Mouse (Mus musculus): ENCODE data around the gene Wnk1.

Gene Wnk1

GRCm38 (mm10) chr6:120039668-120040556 is 1.4 kb upstream of the Wnk1 start:
- DNase-seq, result peak; percentile 81 to 84

DNA sequence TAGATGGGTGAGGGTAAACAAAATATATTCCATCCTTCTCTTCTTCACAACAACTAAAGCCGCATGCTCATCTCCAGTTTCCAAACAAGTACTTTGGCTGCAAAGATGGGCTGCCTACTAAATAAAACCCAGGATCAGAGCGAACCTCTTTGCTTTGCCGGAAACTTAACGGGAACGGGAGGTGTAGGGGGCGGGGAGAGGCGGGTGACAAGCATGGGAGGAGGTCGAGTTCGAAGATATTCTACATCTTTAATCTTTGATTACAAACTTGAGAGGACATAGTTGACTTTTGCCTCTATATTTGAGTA is 738 bp upstream of the Wnk1 start:
- DNase-seq, result peak; percentile 39 to 41

DNA sequence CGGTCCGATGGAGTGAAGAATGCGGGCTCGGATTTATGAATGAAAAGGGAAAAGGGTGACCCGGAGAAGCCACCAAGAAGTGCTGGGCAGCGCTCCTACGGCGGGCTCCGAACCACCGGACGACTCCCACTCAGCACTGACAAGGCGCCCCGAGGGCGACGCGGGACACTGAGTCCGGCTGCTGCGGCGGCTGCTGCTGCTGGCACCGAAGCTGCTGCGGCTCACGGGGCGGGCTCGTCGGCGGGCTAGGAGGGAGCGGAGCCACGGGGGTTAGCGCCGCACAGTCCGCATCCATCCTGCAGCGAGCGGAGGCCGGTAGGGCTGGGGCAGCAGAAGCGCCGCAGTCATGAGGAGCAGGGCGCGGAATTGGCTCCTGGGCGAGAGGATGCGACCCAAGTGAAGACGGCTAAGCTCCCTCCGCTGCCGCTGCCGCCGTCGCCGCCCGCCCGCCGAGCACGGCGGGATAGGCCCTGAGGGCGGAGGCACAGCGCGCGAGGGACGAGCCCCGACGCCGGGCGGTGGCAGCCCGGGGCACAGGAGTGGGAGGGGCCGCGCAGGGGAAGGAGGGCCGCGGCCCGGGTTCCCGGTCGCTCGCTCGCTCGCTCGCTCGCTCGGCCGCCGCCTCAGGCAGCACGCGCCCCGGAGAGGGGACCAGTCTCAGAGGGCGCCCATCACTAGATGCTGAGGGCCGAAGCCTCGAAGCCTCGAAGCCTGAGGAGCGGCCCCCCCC is 671 bp downstream of the Wnk1 start:
- peak in 1 of 2 experiments; percentile 57 for DNase-seq

DNA sequence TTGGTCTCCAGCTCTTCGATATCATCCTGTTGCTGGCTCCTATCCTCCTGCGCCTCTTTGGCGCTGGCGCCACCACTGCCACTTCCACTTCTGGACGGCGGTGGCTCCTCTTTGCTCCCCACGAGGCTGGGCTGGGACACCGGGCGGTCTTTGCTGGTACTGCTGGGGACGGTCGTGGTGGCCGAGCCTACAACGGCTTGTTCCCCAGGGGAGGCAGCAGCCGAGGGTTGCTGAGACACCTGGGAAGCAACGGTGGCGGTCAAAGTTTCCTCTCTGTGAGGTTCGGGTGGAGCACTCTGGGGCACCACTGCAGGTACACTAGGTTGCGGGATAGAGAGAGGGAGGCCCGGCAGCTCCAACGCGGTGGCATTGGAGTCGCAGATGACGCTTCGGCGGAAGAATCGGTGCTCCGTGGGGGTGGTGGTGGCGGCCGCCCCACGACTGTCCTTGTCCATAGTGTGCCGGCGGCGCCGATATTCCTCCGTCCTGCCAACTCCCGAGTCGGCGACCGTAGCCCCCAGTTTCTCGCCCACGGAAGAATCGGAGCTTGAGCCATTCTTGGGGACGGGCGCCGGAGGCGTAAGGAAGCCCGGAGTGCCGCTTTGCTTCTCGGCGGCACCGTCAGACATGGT is 1.4 kb downstream of the Wnk1 start:
- peak; percentile 59 to 64 for DNase-seq

GRCm38 (mm10) chr6:120024577-120024976 is 13.9 kb downstream of the Wnk1 start:
- no peak for DNase-seq

- DNase-seq, result no peak
Observed at GRCm38 (mm10) chr6:120023746-120024145, 14.7 kb downstream of the Wnk1 start.

- DNase-seq, result peak in 1 of 2 experiments; percentile 20
Observed at GRCm38 (mm10) chr6:120022042-120022441, 16.4 kb downstream of the Wnk1 start.

DNA sequence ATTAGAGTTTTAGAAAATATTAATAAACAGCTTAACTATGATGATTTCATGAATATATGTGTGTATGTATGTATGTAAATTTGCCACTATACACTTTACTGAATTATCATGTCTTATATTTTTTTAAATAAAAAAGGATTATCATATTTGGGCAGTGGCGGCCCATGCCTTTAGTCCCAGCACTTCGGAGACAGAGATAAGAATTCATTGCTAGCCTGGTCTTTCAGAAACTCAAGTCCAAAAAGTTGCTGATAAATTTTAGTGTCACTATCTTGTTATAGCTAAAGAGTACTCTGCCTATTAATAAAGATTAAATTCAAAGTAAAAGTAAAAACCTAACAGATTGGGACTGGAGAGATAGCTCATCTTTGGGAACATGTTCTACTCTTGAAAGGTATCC is 18.8 kb downstream of the Wnk1 start:
- DNase-seq, result no peak

DNA sequence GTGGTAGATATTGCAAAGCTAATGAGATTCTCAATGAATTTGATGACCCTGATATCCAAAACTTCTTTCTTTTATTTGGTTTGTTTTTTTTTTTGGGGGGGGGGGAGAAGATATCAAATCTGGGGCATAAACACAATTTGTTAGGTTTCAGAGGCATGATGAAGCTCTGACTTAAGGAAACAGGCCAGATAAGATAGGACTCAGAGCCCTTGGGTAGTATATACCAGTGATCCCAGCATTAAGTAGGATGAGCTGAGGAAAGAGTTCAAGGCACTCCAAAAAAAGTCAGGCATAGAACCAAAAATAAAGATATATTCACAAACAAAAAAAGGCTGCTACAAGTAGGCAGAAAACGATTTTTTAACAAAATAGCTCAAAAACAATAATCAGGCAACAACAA is 25.3 kb downstream of the Wnk1 start:
- DNase-seq, result no peak

GRCm38 (mm10) chr6:120011440-120011839 is 27.0 kb downstream of the Wnk1 start:
- DNase-seq, result no peak

DNA sequence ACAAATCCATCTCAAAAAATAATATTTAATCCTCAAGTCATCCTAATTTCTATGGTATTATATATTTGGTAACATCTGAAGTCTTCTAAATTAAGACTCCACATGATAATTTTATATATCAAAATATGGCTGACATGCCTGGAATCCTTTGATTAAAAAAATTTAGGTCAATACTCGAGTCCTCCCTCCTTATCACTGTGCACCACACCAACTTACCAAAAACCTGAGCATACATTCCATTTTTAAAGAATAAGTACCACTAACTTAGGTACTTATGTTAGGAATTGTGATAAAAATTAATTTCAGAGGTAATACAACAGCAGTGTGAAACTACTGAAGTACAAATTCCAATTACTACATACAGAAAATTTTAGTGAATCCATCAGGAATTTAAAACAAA is 27.5 kb downstream of the Wnk1 start:
- DNase-seq, result no peak

GRCm38 (mm10) chr6:120010535-120010934 is 27.9 kb downstream of the Wnk1 start:
- DNase-seq, result no peak

DNA sequence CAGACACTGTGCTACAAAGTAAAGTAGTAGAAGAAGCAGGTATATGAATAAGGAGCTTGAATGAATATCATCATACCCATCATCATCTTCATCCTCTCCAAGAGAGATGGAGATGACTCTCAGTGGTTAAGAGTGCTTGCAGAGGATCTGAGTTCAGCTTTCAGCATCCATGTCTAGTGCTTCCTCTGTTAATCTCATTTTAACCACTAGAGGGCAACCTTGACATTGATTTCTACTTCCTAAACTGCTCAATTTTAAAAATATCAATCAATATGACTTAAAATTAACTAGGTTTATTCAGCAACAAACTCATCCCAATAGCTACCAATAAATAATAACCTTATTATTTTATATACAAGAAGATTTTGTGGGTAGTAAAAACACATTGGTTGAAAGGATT is 36.8 kb downstream of the Wnk1 start:
- peak in 1 of 2 experiments; percentile 52 for DNase-seq

DNA sequence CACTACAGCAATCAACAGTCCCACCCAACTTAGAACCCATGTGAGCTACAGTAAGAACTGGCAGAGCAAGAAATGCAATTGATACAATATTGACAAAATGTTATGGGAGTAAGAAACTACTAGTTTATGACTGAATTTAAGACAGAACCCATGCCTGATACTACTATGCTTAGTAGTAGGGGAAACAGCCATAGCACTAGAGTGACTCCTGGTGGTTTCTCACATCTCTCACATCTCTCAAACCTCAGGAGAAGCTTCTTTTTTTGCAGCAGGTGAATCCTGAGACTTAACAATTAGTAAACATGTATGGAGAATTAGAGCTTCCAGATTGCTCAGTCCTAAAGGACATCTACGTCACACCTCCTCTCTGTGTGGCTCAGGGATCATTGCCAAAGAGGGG is 42.0 kb downstream of the Wnk1 start:
- DNase-seq, result no peak

- DNase-seq, result peak; percentile 43 to 53
Observed at GRCm38 (mm10) chr6:119924235-119925005, 114.1 kb downstream of the Wnk1 start.

GRCm38 (mm10) chr6:119922544-119922943 is 115.9 kb downstream of the Wnk1 start:
- no peak for DNase-seq

GRCm38 (mm10) chr6:119922136-119922535 is 116.3 kb downstream of the Wnk1 start:
- DNase-seq, result no peak

- peak; percentile 69 to 71 for DNase-seq
Observed at GRCm38 (mm10) chr6:119918561-119919181, 119.8 kb downstream of the Wnk1 start.

DNA sequence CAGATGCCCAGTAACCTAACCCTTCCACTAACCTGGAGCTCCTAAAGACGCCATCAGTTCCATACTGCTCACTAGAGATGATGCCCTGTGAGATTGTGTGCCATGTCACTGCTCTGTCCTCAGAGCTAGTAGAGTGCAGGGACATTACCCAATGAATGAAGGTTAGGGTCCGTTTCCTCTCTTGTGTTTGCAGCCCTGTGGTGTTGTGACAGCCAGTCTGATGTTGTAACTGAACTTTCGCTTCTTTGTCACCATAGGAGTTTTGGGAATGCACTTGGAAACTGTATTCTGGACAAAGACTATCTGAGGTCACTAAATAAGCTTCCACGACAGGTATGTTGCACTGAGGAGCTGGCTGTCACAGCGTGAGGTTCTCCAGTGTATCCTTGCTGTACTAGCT is 122.8 kb downstream of the Wnk1 start:
- DNase-seq, result no peak

DNA sequence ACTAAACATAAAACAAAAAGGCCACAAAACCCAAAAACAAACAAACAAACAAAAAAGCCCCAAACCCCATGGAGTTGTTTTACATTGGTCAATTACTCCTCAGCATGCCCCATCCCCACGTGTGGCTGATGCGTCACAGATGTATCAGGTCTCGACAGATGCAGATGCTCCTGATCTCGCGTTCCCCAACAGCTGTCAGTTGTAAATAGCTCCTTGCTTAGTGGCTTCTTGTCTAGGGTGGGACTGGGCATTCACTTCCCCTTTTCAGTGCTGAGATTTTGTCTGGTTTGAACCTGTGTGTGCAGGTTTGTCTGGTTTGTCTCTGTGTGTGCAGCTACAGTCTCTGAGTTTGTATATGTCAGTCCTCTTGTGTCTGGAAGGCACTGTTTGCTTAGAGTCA is 126.4 kb downstream of the Wnk1 start:
- no peak for DNase-seq

- no peak for DNase-seq
Observed at GRCm38 (mm10) chr6:119905461-119905860, 133.0 kb downstream of the Wnk1 start.

GRCm38 (mm10) chr6:119903081-119903789 is 135.2 kb downstream of the Wnk1 start:
- peak; percentile 35 to 44 for DNase-seq

Data from cerebellum, postnatal 14 days (tissue).